Mouse (Mus musculus) liver, embryonic 15.5 days (tissue): ENCODE results near the gene Abl2. TPM values are rescaled to one million over a fixed set of nuclear protein-coding genes. Genes with fewer than 3 reads are reported as not detected.

ENCODE experiments used
- ATAC-seq: fragments of 200-750 bp; cut with Nextera tagmentation; 2 replicates; pipeline ENCODE4 v1.8.0; 2017; ENCODE audit warnings: moderate number of reproducible peaks, mild to moderate bottlenecking, moderate library complexity; ENCODE audit not compliant: insufficient read depth
- H3K27ac ChIP-seq: fragments of 300-500 bp; sonication (generic); replicated peaks from 2 replicates; pipeline ENCODE4 v1.5.1; 2015; ENCODE audit warnings: mild to moderate bottlenecking, inconsistent platforms
- H3K27me3 ChIP-seq: fragments of 300-500 bp; sonication (generic); 2 replicates; pipeline ENCODE4 v1.6.1; 2015; ENCODE audit warnings: mild to moderate bottlenecking, inconsistent platforms
- H3K36me3 ChIP-seq: fragments of 300-500 bp; sonication (generic); replicated peaks from 2 replicates; pipeline ENCODE4 v1.6.1; 2015; ENCODE audit warnings: moderate library complexity, mild to moderate bottlenecking, inconsistent platforms
- H3K4me1 ChIP-seq: fragments of 300-500 bp; sonication (generic); replicated peaks from 2 replicates; pipeline ENCODE4 v1.6.1; 2015; ENCODE audit warnings: inconsistent platforms
- H3K4me2 ChIP-seq: fragments of 300-500 bp; sonication (generic); 2 replicates; pipeline ENCODE4 v1.6.1; 2015; ENCODE audit warnings: moderate library complexity, mild to moderate bottlenecking, inconsistent platforms
- H3K4me3 ChIP-seq: fragments of 300-500 bp; sonication (generic); replicated peaks from 2 replicates; pipeline ENCODE4 v1.5.1; 2015; ENCODE audit warnings: mild to moderate bottlenecking, inconsistent platforms
- H3K9ac ChIP-seq: fragments of 300-500 bp; sonication (generic); 2 replicates; pipeline ENCODE4 v1.6.1; 2015; ENCODE audit warnings: moderate library complexity, mild to moderate bottlenecking, inconsistent platforms
- H3K9me3 ChIP-seq: fragments of 300-500 bp; sonication (generic); replicated peaks from 2 replicates; pipeline ENCODE4 v1.6.1; 2016; ENCODE audit warnings: inconsistent platforms
- WGBS: fragments of 180-500 bp; shearing (Covaris S2); methylation state at CpG from one replicate; pipeline ENCODE4 v1.1.7; 2015; ENCODE audit warnings: mixed read lengths; ENCODE audit not compliant: insufficient replicate concordance; 5-methylcytosine and 5-hydroxymethylcytosine counted together
- polyA plus RNA-seq: library from polyadenylated mRNA; unstranded; fragments of >200 nt; fragmentation: Nextera tagmentation; extraction: Ambion mirVana; gene quantifications from 2 replicates; pipeline ENCODE4 v1.2.1, GENCODE M21; 2015

The Abl2 gene
- polyA plus RNA-seq, 1 experiment from 2014 or later = 0.90 TPM

GRCm38 (mm10) chr1:156614710-156615109 is 56.1 kb downstream of the Abl2 start:
- H3K27ac ChIP-seq = no peak overlapping the region
- no peaks in the 10 kb centered on the region for H3K9me3 ChIP-seq
- H3K4me1 ChIP-seq = peaks cover 56% of the 10 kb centered on the region
- no peak overlapping the region for H3K4me3 ChIP-seq
- ATAC-seq = no peak
- H3K36me3 ChIP-seq = no peaks in the 10 kb centered on the region
- H3K4me2 ChIP-seq = no peak overlapping the region
- WGBS = 56% methylated on average over 1 of the region's 1 CpGs
- H3K9ac ChIP-seq = no peak overlapping the region
- H3K27me3 ChIP-seq = no peaks in the 10 kb centered on the region

GRCm38 (mm10) chr1:156615381-156616133 is 57.0 kb downstream of the Abl2 start:
- no peaks in the 10 kb centered on the region for H3K9me3 ChIP-seq
- peak overlapping the region; percentile 75 for H3K27ac ChIP-seq
- H3K4me2 ChIP-seq = peak overlapping the region; percentile 80
- H3K27me3 ChIP-seq = no peaks in the 10 kb centered on the region
- H3K36me3 ChIP-seq = no peaks in the 10 kb centered on the region
- peaks cover 54% of the 10 kb centered on the region for H3K4me1 ChIP-seq
- peak; percentile 83 for ATAC-seq
- peak overlapping the region; percentile 52 for H3K9ac ChIP-seq
- H3K4me3 ChIP-seq = peak overlapping the region; percentile 56
- 4% methylated on average over 13 of the region's 13 CpGs for WGBS

GRCm38 (mm10) chr1:156616989-156617598 is 58.5 kb downstream of the Abl2 start:
- Histone ChIP-seq H3K4me2 (peak overlapping the region; percentile 55), H3K36me3 (no peaks in the 10 kb centered on the region), H3K9ac (peak overlapping the region; percentile 10; the same call in 1 of the 2 replicates), H3K27ac (peak overlapping the region; percentile 45; the same call in 1 of the 2 replicates), H3K4me3 (peak overlapping the region; percentile 24), H3K27me3 (no peaks in the 10 kb centered on the region), H3K4me1 (peaks cover 54% of the 10 kb centered on the region), H3K9me3 (no peaks in the 10 kb centered on the region)
- 11% methylated on average over 12 of the region's 12 CpGs for WGBS
- no peak for ATAC-seq

- Histone ChIP-seq H3K9ac (no peak overlapping the region), H3K4me2 (peak overlapping the region; percentile 55), H3K4me1 (peaks cover 57% of the 10 kb centered on the region)
Measured at GRCm38 (mm10) chr1:156617811-156618210, 59.2 kb downstream of the Abl2 start.

GRCm38 (mm10) chr1:156620292-156620909 is 61.8 kb downstream of the Abl2 start:
- no peak overlapping the region for H3K4me2 ChIP-seq
- H3K36me3 ChIP-seq = peaks cover 7% of the 10 kb centered on the region; the same call in 1 of the 2 replicates
- ATAC-seq = no peak
- 75% methylated on average over 4 of the region's 4 CpGs for WGBS
- H3K27me3 ChIP-seq = no peaks in the 10 kb centered on the region
- no peak overlapping the region for H3K4me3 ChIP-seq
- H3K4me1 ChIP-seq = peaks cover 44% of the 10 kb centered on the region
- no peaks in the 10 kb centered on the region for H3K9me3 ChIP-seq
- H3K9ac ChIP-seq = no peak overlapping the region
- H3K27ac ChIP-seq = no peak overlapping the region

More at GRCm38 (mm10) chr1:156617811-156618210, 59.2 kb downstream of the Abl2 start:
- Histone ChIP-seq H3K9me3 (no peaks in the 10 kb centered on the region), H3K4me3 (no peak overlapping the region), H3K27me3 (no peaks in the 10 kb centered on the region), H3K27ac (no peak overlapping the region), H3K36me3 (peaks cover 4% of the 10 kb centered on the region; the same call in 1 of the 2 replicates)
- WGBS = 23% methylated on average over 4 of the region's 4 CpGs
- ATAC-seq = no peak

- H3K27me3 ChIP-seq = no peaks in the 10 kb centered on the region
- no peak overlapping the region for H3K4me2 ChIP-seq
- H3K27ac ChIP-seq = no peak overlapping the region
- H3K36me3 ChIP-seq = peaks cover 9% of the 10 kb centered on the region
- H3K4me1 ChIP-seq = peaks cover 38% of the 10 kb centered on the region
- ATAC-seq = no peak
- H3K9ac ChIP-seq = no peak overlapping the region
- WGBS = 61% methylated on average over 3 of the region's 3 CpGs
- H3K9me3 ChIP-seq = no peaks in the 10 kb centered on the region
- H3K4me3 ChIP-seq = no peak overlapping the region
Measured at GRCm38 (mm10) chr1:156620951-156621350, 62.4 kb downstream of the Abl2 start.

- no peak for ATAC-seq
Measured at GRCm38 (mm10) chr1:156624231-156624630, 65.6 kb downstream of the Abl2 start.

GRCm38 (mm10) chr1:156626729-156627128 is 68.1 kb downstream of the Abl2 start:
- no peak overlapping the region for H3K4me3 ChIP-seq
- 52% methylated on average over 4 of the region's 4 CpGs for WGBS
- H3K36me3 ChIP-seq = peaks cover 36% of the 10 kb centered on the region
- H3K4me1 ChIP-seq = 0 out of 2 replicates have a peak, but pooled peaks cover 3% of the 10 kb centered on the region
- no peak overlapping the region for H3K4me2 ChIP-seq
- no peaks in the 10 kb centered on the region for H3K27me3 ChIP-seq
- no peak overlapping the region for H3K9ac ChIP-seq
- H3K27ac ChIP-seq = no peak overlapping the region
- no peak for ATAC-seq
- H3K9me3 ChIP-seq = no peaks in the 10 kb centered on the region

More at GRCm38 (mm10) chr1:156624231-156624630, 65.6 kb downstream of the Abl2 start:
- Histone ChIP-seq H3K9me3 (no peaks in the 10 kb centered on the region), H3K36me3 (peaks cover 13% of the 10 kb centered on the region), H3K4me3 (no peak overlapping the region), H3K4me2 (no peak overlapping the region), H3K9ac (no peak overlapping the region), H3K27me3 (no peaks in the 10 kb centered on the region), H3K4me1 (peaks cover 10% of the 10 kb centered on the region), H3K27ac (no peak overlapping the region)
- 35% methylated on average over 1 of the region's 1 CpGs for WGBS

GRCm38 (mm10) chr1:156629984-156630383 is 71.4 kb downstream of the Abl2 start:
- Histone ChIP-seq H3K4me3 (no peak overlapping the region), H3K4me1 (no peaks in the 10 kb centered on the region), H3K9me3 (no peaks in the 10 kb centered on the region), H3K9ac (no peak overlapping the region), H3K4me2 (no peak overlapping the region), H3K36me3 (peaks cover 58% of the 10 kb centered on the region), H3K27ac (no peak overlapping the region), H3K27me3 (no peaks in the 10 kb centered on the region)
- no peak for ATAC-seq
- WGBS = 76% methylated on average over 8 of the region's 8 CpGs

- peaks cover 56% of the 10 kb centered on the region for H3K36me3 ChIP-seq
Measured at GRCm38 (mm10) chr1:156630965-156631364, 72.4 kb downstream of the Abl2 start.

GRCm38 (mm10) chr1:156633095-156633494 is 74.5 kb downstream of the Abl2 start:
- no peaks in the 10 kb centered on the region for H3K27me3 ChIP-seq
- no peaks in the 10 kb centered on the region for H3K4me1 ChIP-seq
- no peak overlapping the region for H3K9ac ChIP-seq
- H3K4me3 ChIP-seq = no peak overlapping the region
- peaks cover 58% of the 10 kb centered on the region for H3K36me3 ChIP-seq
- no peaks in the 10 kb centered on the region for H3K9me3 ChIP-seq
- ATAC-seq = no peak
- no peak overlapping the region for H3K27ac ChIP-seq
- 72% methylated on average over 10 of the region's 10 CpGs for WGBS
- no peak overlapping the region for H3K4me2 ChIP-seq

More at GRCm38 (mm10) chr1:156630965-156631364, 72.4 kb downstream of the Abl2 start:
- H3K27me3 ChIP-seq = no peaks in the 10 kb centered on the region
- no peak for ATAC-seq
- no peak overlapping the region for H3K4me3 ChIP-seq
- no peaks in the 10 kb centered on the region for H3K9me3 ChIP-seq
- no peaks in the 10 kb centered on the region for H3K4me1 ChIP-seq
- H3K9ac ChIP-seq = no peak overlapping the region
- no peak overlapping the region for H3K27ac ChIP-seq
- no peak overlapping the region for H3K4me2 ChIP-seq
